Mouse (Mus musculus) myocyte (in vitro differentiated cells): ENCODE measurements around the gene Pde3b.

ENCODE experiments used
- E2F4 ChIP-seq: IDR thresholded peaks from one replicate; pipeline ENCODE4 v1.6.1; 2011; ENCODE audit warnings: mild to moderate bottlenecking, control low read depth, moderate library complexity; ENCODE audit not compliant: insufficient read depth
- MAX ChIP-seq: IDR thresholded peaks from one replicate; pipeline ENCODE4 v1.6.1; 2011; ENCODE audit warnings: low read depth, mild to moderate bottlenecking, control low read depth
- MYOD1 ChIP-seq, 3 experiments: IDR thresholded peaks; one replicate each; pipeline ENCODE4 v1.6.1; 2011; ENCODE audit warnings: control low read depth in 2 of 3, low read depth in 2 of 3, mild to moderate bottlenecking in 2 of 3, moderate library complexity in 1 of 3; ENCODE audit not compliant: insufficient read length in 2 of 3, control insufficient read depth in 1 of 3
- POLR2A ChIP-seq: IDR thresholded peaks from one replicate; pipeline ENCODE4 v1.6.1; 2011; ENCODE audit warnings: low read depth, mild to moderate bottlenecking, control low read depth, moderate library complexity; ENCODE audit not compliant: insufficient read length
- TCF12 ChIP-seq: IDR thresholded peaks from one replicate; pipeline ENCODE4 v1.6.1; 2011; ENCODE audit warnings: mild to moderate bottlenecking, control low read depth; ENCODE audit not compliant: poor library complexity, insufficient read depth, severe bottlenecking
- USF1 ChIP-seq: IDR thresholded peaks from one replicate; pipeline ENCODE4 v1.6.1; 2011; ENCODE audit warnings: low read depth, mild to moderate bottlenecking, control low read depth, moderate library complexity

GRCm38 (mm10) chr7:114416021-114416845 is 1.2 kb downstream of the Pde3b start:
- TF ChIP-seq TCF12 (no peak), USF1 (no peak), E2F4 (no peak), POLR2A (no peak), MYOD1 (IDR thresholded peaks at IDR 0.05; ENCODE audit: control insufficient read depth in 1 of 3, insufficient read length in 2 of 3, low read depth in 2 of 3) (no peak), MAX (no peak)
